Mouse (Mus musculus) stomach, embryonic 15.5 days (tissue): ENCODE measurements around the gene Hist1h2ah. TPM values are rescaled to one million over a fixed set of nuclear protein-coding genes. Genes with fewer than 3 reads are reported as not detected.

Experiments used
- ATAC-seq: fragments of 200-750 bp; cut with Nextera tagmentation; 2 replicates; pipeline ENCODE4 v1.8.0; 2017; ENCODE audit warnings: low read depth, moderate number of reproducible peaks, moderate TSS enrichment; ENCODE audit not compliant: insufficient read depth, low FRiP score
- H3K27ac ChIP-seq: fragments of 300-500 bp; sonication (generic); 2 replicates; pipeline ENCODE4 v1.5.1; 2015; ENCODE audit warnings: mild to moderate bottlenecking, inconsistent platforms
- H3K27me3 ChIP-seq: fragments of 300-500 bp; sonication (generic); replicated peaks from 2 replicates; pipeline ENCODE4 v1.6.1; 2015; ENCODE audit warnings: inconsistent platforms
- H3K36me3 ChIP-seq: fragments of 300-500 bp; sonication (generic); 2 replicates; pipeline ENCODE4 v1.6.1; 2015; ENCODE audit warnings: inconsistent platforms
- H3K4me1 ChIP-seq: fragments of 300-500 bp; sonication (generic); 2 replicates; pipeline ENCODE4 v1.6.1; 2015; ENCODE audit warnings: inconsistent platforms
- H3K4me2 ChIP-seq: fragments of 300-500 bp; sonication (generic); 2 replicates; pipeline ENCODE4 v1.6.1; 2015; ENCODE audit warnings: mild to moderate bottlenecking, inconsistent platforms
- H3K4me3 ChIP-seq: fragments of 300-500 bp; sonication (generic); replicated peaks from 2 replicates; pipeline ENCODE4 v1.5.1; 2015; ENCODE audit warnings: inconsistent platforms
- H3K9ac ChIP-seq: fragments of 300-500 bp; sonication (generic); 2 replicates; pipeline ENCODE4 v1.6.1; 2015; ENCODE audit warnings: inconsistent platforms
- H3K9me3 ChIP-seq: fragments of 300-500 bp; sonication (generic); 2 replicates; pipeline ENCODE4 v1.6.1; 2016; ENCODE audit warnings: inconsistent platforms
- WGBS: fragments of 180-500 bp; shearing (Covaris S2); methylation state at CpG from one replicate; pipeline ENCODE4 v1.1.7; 2015; 5-methylcytosine and 5-hydroxymethylcytosine counted together
- polyA plus RNA-seq: library from polyadenylated mRNA; unstranded; fragments of >200 nt; fragmentation: Nextera tagmentation; extraction: Ambion mirVana; gene quantifications from 2 replicates; pipeline ENCODE4 v1.2.1, GENCODE M21; 2015

Hist1h2ah gene
- polyA plus RNA-seq, 1 experiment from 2014 or later = 13.3 TPM

- H3K9me3 ChIP-seq = no peaks in the 10 kb centered on the region
- WGBS = 2% methylated on average over 21 of the region's 23 CpGs
- ATAC-seq = no peak; the same call in 1 of the 2 replicates
- peak overlapping the region; percentile 39 for H3K4me3 ChIP-seq
- peak overlapping the region; percentile 64 for H3K4me2 ChIP-seq
- peak overlapping the region; percentile 29 for H3K9ac ChIP-seq
- no peaks in the 10 kb centered on the region for H3K36me3 ChIP-seq
- H3K27ac ChIP-seq = peak overlapping the region; percentile 88
- H3K27me3 ChIP-seq = no peaks in the 10 kb centered on the region
- H3K4me1 ChIP-seq = peaks cover 10% of the 10 kb centered on the region
These were observed 985 bp upstream of the Hist1h2ah start for GRCm38 (mm10) chr13:22036149-22036956.

- Histone ChIP-seq H3K27me3 (no peaks in the 10 kb centered on the region), H3K4me3 (peak overlapping the region; percentile 45), H3K4me1 (peaks cover 7% of the 10 kb centered on the region), H3K27ac (peak overlapping the region; percentile 88), H3K9me3 (no peaks in the 10 kb centered on the region), H3K36me3 (no peaks in the 10 kb centered on the region), H3K9ac (peak overlapping the region; percentile 37; the same call in 1 of the 2 replicates), H3K4me2 (peak overlapping the region; percentile 64)
- no peak; the same call in 1 of the 2 replicates for ATAC-seq
- WGBS = under 1% methylated on average over 9 of the region's 14 CpGs
These were observed 713 bp downstream of the Hist1h2ah start for GRCm38 (mm10) chr13:22034443-22035266.

GRCm38 (mm10) chr13:22033741-22034442 is 1.5 kb downstream of the Hist1h2ah start:
- 44% methylated on average over 5 of the region's 5 CpGs for WGBS
- peaks cover 10% of the 10 kb centered on the region for H3K4me1 ChIP-seq
- H3K9me3 ChIP-seq = no peaks in the 10 kb centered on the region
- ATAC-seq = no peak
- H3K36me3 ChIP-seq = no peaks in the 10 kb centered on the region
- H3K4me2 ChIP-seq = peak overlapping the region; percentile 64
- peak overlapping the region; percentile 45; the same call in 1 of the 2 replicates for H3K4me3 ChIP-seq
- H3K27me3 ChIP-seq = no peaks in the 10 kb centered on the region
- H3K27ac ChIP-seq = peak overlapping the region; percentile 88; the same call in 1 of the 2 replicates
- no peak overlapping the region for H3K9ac ChIP-seq

- H3K9me3 ChIP-seq = no peaks in the 10 kb centered on the region
- ATAC-seq = no peak
- 9% methylated on average over 4 of the region's 4 CpGs for WGBS
- H3K9ac ChIP-seq = no peak overlapping the region
- H3K4me3 ChIP-seq = no peak overlapping the region
- no peak overlapping the region for H3K27ac ChIP-seq
- no peaks in the 10 kb centered on the region for H3K36me3 ChIP-seq
- 0 out of 2 replicates have a peak, but pooled peaks cover 3% of the 10 kb centered on the region for H3K4me1 ChIP-seq
- H3K27me3 ChIP-seq = no peaks in the 10 kb centered on the region
- H3K4me2 ChIP-seq = no peak overlapping the region
These were observed 4.9 kb downstream of the Hist1h2ah start for GRCm38 (mm10) chr13:22030493-22030892.

- H3K4me3 ChIP-seq = no peak overlapping the region
- no peaks in the 10 kb centered on the region for H3K36me3 ChIP-seq
- ATAC-seq = no peak
- H3K4me1 ChIP-seq = 0 out of 2 replicates have a peak, but pooled peaks cover 3% of the 10 kb centered on the region
- no peaks in the 10 kb centered on the region for H3K27me3 ChIP-seq
- H3K4me2 ChIP-seq = no peak overlapping the region
- H3K9ac ChIP-seq = no peak overlapping the region
- H3K9me3 ChIP-seq = no peaks in the 10 kb centered on the region
- 36% methylated on average over 8 of the region's 8 CpGs for WGBS
- H3K27ac ChIP-seq = no peak overlapping the region
These were observed 5.4 kb downstream of the Hist1h2ah start for GRCm38 (mm10) chr13:22029928-22030327.

GRCm38 (mm10) chr13:22028673-22029460 is 6.5 kb downstream of the Hist1h2ah start:
- 2% methylated on average over 40 of the region's 40 CpGs for WGBS
- Histone ChIP-seq H3K4me1 (0 out of 2 replicates have a peak, but pooled peaks cover 3% of the 10 kb centered on the region), H3K4me2 (peak overlapping the region; percentile 69), H3K27ac (peak overlapping the region; percentile 88), H3K4me3 (peak overlapping the region; percentile 57), H3K36me3 (no peaks in the 10 kb centered on the region), H3K27me3 (no peaks in the 10 kb centered on the region), H3K9me3 (no peaks in the 10 kb centered on the region), H3K9ac (peak overlapping the region; percentile 65; the same call in 1 of the 2 replicates)
- peak; percentile 86 for ATAC-seq

GRCm38 (mm10) chr13:22026058-22027031 is 9.0 kb downstream of the Hist1h2ah start:
- peak overlapping the region; percentile 48 for H3K4me3 ChIP-seq
- peak overlapping the region; percentile 58 for H3K4me2 ChIP-seq
- H3K9ac ChIP-seq = peak overlapping the region; percentile 48; the same call in 1 of the 2 replicates
- H3K36me3 ChIP-seq = no peaks in the 10 kb centered on the region
- peak overlapping the region; percentile 61 for H3K27ac ChIP-seq
- no peaks in the 10 kb centered on the region for H3K27me3 ChIP-seq
- H3K4me1 ChIP-seq = 0 out of 2 replicates have a peak, but pooled peaks cover 3% of the 10 kb centered on the region
- ATAC-seq = no peak
- WGBS = 2% methylated on average over 35 of the region's 35 CpGs
- H3K9me3 ChIP-seq = no peaks in the 10 kb centered on the region

- no peaks in the 10 kb centered on the region for H3K4me1 ChIP-seq
- no peak overlapping the region for H3K27ac ChIP-seq
- no peaks in the 10 kb centered on the region for H3K27me3 ChIP-seq
- peak overlapping the region; percentile 76 for H3K4me2 ChIP-seq
- H3K36me3 ChIP-seq = no peaks in the 10 kb centered on the region
- no peaks in the 10 kb centered on the region for H3K9me3 ChIP-seq
- H3K4me3 ChIP-seq = peak overlapping the region; percentile 52
- WGBS = under 1% methylated on average over 9 of the region's 9 CpGs
- ATAC-seq = peak; percentile 81
- H3K9ac ChIP-seq = peak overlapping the region; percentile 29; the same call in 1 of the 2 replicates
These were observed 13.1 kb downstream of the Hist1h2ah start for GRCm38 (mm10) chr13:22022241-22022640.

- no peaks in the 10 kb centered on the region for H3K36me3 ChIP-seq
- H3K4me2 ChIP-seq = peak overlapping the region; percentile 76
- H3K27ac ChIP-seq = peak overlapping the region; percentile 13; the same call in 1 of the 2 replicates
- H3K27me3 ChIP-seq = no peaks in the 10 kb centered on the region
- under 1% methylated on average over 11 of the region's 11 CpGs for WGBS
- no peaks in the 10 kb centered on the region for H3K4me1 ChIP-seq
- no peak for ATAC-seq
- H3K9ac ChIP-seq = peak overlapping the region; percentile 29; the same call in 1 of the 2 replicates
- peak overlapping the region; percentile 52 for H3K4me3 ChIP-seq
- no peaks in the 10 kb centered on the region for H3K9me3 ChIP-seq
These were observed 13.8 kb downstream of the Hist1h2ah start for GRCm38 (mm10) chr13:22021581-22021980.

- no peaks in the 10 kb centered on the region for H3K27me3 ChIP-seq
- ATAC-seq = peak; percentile 67
- H3K9ac ChIP-seq = no peak overlapping the region; the same call in 1 of the 2 replicates
- no peaks in the 10 kb centered on the region for H3K9me3 ChIP-seq
- no peaks in the 10 kb centered on the region for H3K4me1 ChIP-seq
- no peak overlapping the region for H3K27ac ChIP-seq
- H3K4me2 ChIP-seq = peak overlapping the region; percentile 76
- no peaks in the 10 kb centered on the region for H3K36me3 ChIP-seq
- under 1% methylated on average over 8 of the region's 8 CpGs for WGBS
- peak overlapping the region; percentile 52 for H3K4me3 ChIP-seq
These were observed 14.4 kb downstream of the Hist1h2ah start for GRCm38 (mm10) chr13:22020901-22021339.
